Mouse (Mus musculus) embryonic facial prominence, embryonic 10.5 days (tissue): Measurements from ENCODE around the gene Daxx. TPM values are rescaled to one million over a fixed set of nuclear protein-coding genes. Genes with fewer than 3 reads are reported as not detected.
A peak's percentile ranks its signal among the peaks of the same experiment; 100 is the strongest.

Experiments
- DNase-seq: peaks from one replicate; pipeline ENCODE4 v3.0.0-alpha.2; 2017; ENCODE audit warnings: low spot score
- H3K27ac ChIP-seq: fragments of 300-500 bp; sonication (generic); replicated peaks from 2 replicates; pipeline ENCODE4 v1.5.1; 2016; ENCODE audit warnings: mild to moderate bottlenecking
- H3K27me3 ChIP-seq: fragments of 300-500 bp; sonication (generic); replicated peaks from 2 replicates; pipeline ENCODE4 v1.6.1; 2016; ENCODE audit warnings: low read depth, mild to moderate bottlenecking; ENCODE audit not compliant: poor library complexity, severe bottlenecking
- H3K36me3 ChIP-seq: fragments of 300-500 bp; sonication (generic); replicated peaks from 2 replicates; pipeline ENCODE4 v1.6.1; 2016; ENCODE audit warnings: mild to moderate bottlenecking, moderate library complexity
- H3K4me1 ChIP-seq: fragments of 300-500 bp; sonication (generic); 2 replicates; pipeline ENCODE4 v1.6.1; 2016
- H3K4me3 ChIP-seq: fragments of 300-500 bp; sonication (generic); 2 replicates; pipeline ENCODE4 v1.5.1; 2016; ENCODE audit warnings: mild to moderate bottlenecking, moderate library complexity
- H3K9me3 ChIP-seq: fragments of 300-500 bp; sonication (generic); 2 replicates; pipeline ENCODE4 v1.6.1; 2016; ENCODE audit warnings: mild to moderate bottlenecking
- WGBS: fragments of 180-500 bp; shearing (Covaris S2); methylation state at CpG from one replicate; pipeline ENCODE4 v1.1.7; 2016; 5-methylcytosine and 5-hydroxymethylcytosine counted together
- polyA plus RNA-seq: library from polyadenylated mRNA; unstranded; fragments of >200 nt; fragmentation: Nextera tagmentation; extraction: Ambion mirVana; gene quantifications from 2 replicates; pipeline ENCODE4 v1.2.1, GENCODE M21; 2016

Gene Daxx
- polyA plus RNA-seq, 1 experiment from 2014 or later: 80.0 TPM

DNA sequence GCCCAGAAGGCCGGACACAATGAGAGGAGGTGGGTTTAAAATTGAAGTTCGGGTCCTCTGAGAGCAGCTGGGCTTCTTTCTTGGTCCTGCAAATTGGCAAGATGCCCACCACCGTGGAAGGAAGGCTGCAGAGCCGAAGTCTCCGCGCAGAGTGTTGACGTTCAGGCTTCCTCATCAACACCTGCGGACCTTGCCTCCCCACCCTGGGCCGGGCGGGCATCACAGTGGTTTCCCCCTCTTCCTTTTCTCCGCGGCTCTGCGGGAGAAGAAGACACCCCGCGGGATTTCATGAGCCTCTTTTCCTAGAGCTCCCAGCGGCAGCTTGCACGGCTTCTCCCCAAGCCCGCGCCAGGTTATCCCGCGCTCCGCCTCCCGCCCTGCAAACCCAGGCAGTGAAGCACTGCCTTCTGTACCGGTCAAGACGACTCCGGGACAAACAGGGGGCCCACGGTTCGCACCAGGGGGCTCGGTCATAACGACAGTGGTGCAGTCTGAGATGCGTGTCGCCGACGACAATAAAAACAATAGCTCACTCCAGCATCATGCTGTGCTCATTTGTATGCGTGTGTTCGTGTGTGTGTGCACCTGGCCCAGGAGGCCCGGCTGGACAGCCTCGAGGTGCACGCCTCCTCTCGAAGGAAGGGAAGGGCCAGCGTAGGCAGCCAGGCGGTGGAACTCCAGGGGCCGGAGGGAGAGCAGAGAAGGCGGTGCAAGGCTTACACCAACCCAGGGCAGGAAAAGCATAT lies 710 bp upstream of the Daxx start:
- Histone ChIP-seq H3K27me3 (no peaks in the 10 kb centered on the region), H3K36me3 (peaks cover 33% of the 10 kb centered on the region), H3K9me3 (no peaks in the 10 kb centered on the region), H3K4me3 (peak overlapping the region; percentile 95), H3K4me1 (peaks cover 47% of the 10 kb centered on the region), H3K27ac (peak overlapping the region; percentile 93)
- WGBS: under 1% methylated on average over 44 of the region's 44 CpGs
- DNase-seq: peak; percentile 59

DNA sequence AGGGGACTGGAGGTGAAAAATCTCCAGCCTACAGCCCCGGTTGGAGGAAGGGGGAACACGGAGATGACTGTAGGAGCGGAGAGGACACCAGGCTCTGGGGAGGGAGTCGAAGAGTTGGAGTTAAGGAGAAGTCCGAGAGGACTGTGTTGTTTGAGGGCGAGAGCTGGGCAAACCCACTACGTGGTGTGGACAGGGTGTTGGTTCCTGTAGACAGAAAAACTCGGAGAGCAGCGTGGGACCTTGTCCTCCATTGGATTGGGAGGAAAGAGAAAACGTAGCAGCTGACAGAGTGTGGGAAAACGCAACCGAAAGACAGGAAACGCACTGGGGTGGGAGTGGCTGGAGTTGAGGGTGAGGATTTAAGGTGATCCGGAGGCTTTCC lies 646 bp downstream of the Daxx start:
- H3K4me1 ChIP-seq: peaks cover 52% of the 10 kb centered on the region
- H3K9me3 ChIP-seq: no peaks in the 10 kb centered on the region
- under 1% methylated on average over 14 of the region's 14 CpGs for WGBS
- DNase-seq: no peak
- peaks cover 46% of the 10 kb centered on the region for H3K36me3 ChIP-seq
- H3K27me3 ChIP-seq: no peaks in the 10 kb centered on the region
- peak overlapping the region; percentile 93 for H3K27ac ChIP-seq
- H3K4me3 ChIP-seq: peak overlapping the region; percentile 95

DNA sequence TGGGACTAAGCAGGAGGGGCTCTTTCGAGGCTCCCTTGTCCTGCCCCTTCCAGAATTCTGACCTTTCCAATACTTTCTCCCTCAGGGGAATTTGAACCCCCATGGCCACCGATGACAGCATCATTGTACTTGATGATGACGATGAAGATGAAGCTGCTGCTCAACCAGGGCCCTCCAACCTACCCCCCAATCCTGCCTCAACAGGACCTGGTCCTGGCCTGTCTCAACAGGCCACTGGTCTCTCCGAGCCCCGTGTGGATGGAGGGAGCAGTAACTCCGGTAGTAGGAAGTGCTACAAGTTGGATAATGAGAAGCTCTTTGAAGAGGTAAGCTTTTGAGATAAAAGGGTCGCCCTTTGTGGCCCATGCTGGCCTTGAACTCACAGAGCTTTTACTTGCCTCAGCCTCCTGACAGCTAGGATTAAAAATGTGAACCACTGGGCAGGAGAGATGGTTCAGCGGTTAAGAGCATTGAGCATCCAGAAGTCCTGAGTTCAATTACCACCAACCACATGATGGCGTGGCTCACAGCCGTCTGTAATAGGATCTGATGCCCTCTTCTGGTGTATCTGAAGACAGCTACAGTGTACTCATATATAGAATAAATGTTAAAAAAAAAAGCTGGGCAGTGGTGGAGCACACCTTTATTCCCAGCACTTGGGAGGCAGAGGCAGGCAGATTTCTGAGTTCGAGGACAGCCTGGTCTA lies 1.3 kb downstream of the Daxx start:
- 52% methylated on average over 11 of the region's 11 CpGs for WGBS
- DNase-seq: no peak
- peak overlapping the region; percentile 93 for H3K27ac ChIP-seq
- peaks cover 50% of the 10 kb centered on the region for H3K36me3 ChIP-seq
- no peaks in the 10 kb centered on the region for H3K27me3 ChIP-seq
- peaks cover 56% of the 10 kb centered on the region for H3K4me1 ChIP-seq
- H3K4me3 ChIP-seq: peak overlapping the region; percentile 95
- H3K9me3 ChIP-seq: no peaks in the 10 kb centered on the region

DNA sequence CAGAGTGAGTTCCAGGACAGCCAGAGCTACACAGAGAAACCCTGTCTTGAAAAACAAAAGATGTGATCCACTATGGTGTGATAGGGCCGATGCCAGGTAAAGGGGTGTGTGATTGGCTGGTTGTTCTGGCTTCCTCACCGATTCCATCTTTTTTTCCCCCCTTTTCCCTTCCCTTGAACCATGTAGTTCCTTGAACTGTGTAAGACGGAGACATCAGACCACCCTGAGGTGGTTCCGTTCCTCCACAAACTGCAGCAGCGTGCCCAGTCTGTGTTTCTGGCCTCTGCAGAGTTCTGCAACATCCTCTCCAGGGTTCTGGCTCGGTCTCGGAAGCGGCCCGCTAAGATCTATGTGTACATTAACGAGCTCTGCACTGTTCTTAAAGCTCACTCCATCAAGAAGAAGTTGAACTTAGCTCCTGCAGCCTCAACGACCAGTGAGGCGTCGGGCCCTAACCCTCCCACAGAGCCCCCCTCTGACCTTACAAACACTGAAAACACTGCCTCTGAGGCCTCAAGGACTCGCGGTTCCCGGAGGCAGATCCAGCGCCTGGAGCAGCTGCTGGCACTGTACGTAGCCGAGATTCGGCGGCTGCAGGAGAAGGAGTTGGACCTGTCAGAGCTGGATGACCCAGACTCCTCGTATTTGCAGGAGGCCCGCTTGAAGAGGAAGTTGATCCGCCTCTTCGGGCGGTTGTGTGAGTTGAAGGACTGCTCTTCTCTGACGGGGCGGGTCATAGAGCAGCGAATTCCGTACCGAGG lies 2.0 kb downstream of the Daxx start:
- H3K27me3 ChIP-seq: no peaks in the 10 kb centered on the region
- DNase-seq: no peak
- H3K4me3 ChIP-seq: peak overlapping the region; percentile 95
- H3K36me3 ChIP-seq: peaks cover 50% of the 10 kb centered on the region
- peaks cover 57% of the 10 kb centered on the region for H3K4me1 ChIP-seq
- WGBS: 93% methylated on average over 31 of the region's 31 CpGs
- H3K27ac ChIP-seq: no peak overlapping the region
- H3K9me3 ChIP-seq: no peaks in the 10 kb centered on the region

DNA sequence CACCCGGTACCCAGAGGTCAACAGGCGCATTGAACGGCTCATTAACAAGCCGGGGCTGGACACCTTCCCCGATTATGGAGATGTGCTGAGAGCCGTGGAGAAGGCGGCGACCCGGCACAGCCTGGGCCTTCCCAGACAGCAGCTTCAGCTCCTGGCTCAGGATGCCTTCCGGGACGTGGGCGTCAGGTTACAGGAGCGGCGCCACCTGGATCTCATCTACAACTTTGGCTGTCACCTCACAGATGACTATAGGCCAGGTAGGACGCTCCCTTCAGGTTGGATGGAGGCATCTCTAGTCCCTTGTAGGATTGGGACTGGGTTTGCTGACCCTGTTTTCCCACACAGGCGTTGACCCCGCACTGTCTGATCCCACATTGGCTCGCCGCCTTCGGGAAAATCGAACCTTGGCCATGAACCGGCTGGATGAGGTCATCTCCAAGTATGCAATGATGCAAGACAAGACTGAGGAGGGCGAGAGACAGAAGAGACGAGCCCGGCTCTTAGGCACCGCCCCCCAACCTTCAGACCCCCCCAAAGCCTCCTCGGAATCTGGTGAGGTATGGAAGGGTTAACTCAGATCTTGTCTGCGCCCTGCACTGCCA lies 2.7 kb downstream of the Daxx start:
- no peak overlapping the region for H3K27ac ChIP-seq
- H3K4me1 ChIP-seq: peaks cover 63% of the 10 kb centered on the region
- no peaks in the 10 kb centered on the region for H3K27me3 ChIP-seq
- DNase-seq: no peak
- WGBS: 91% methylated on average over 28 of the region's 28 CpGs
- H3K9me3 ChIP-seq: no peaks in the 10 kb centered on the region
- peak overlapping the region; percentile 95; the same call in 1 of the 2 replicates for H3K4me3 ChIP-seq
- peaks cover 52% of the 10 kb centered on the region for H3K36me3 ChIP-seq

DNA sequence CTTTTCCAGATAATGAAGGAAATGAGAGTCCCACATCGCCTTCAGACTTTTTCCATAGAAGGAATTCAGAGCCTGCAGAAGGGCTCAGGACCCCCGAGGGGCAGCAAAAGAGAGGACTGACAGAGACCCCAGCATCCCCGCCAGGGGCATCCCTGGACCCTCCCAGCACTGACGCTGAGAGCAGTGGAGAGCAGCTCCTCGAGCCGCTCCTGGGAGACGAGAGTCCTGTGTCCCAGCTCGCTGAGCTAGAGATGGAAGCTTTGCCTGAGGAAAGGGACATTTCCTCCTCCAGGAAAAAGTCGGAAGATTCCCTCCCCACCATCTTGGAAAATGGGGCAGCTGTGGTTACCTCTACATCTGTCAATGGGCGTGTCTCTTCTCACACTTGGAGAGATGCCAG lies 4.0 kb downstream of the Daxx start:
- H3K9me3 ChIP-seq: no peaks in the 10 kb centered on the region
- H3K4me1 ChIP-seq: peaks cover 70% of the 10 kb centered on the region
- H3K36me3 ChIP-seq: peaks cover 65% of the 10 kb centered on the region
- WGBS: 92% methylated on average over 10 of the region's 10 CpGs
- H3K4me3 ChIP-seq: peak overlapping the region; percentile 25; the same call in 1 of the 2 replicates
- no peak overlapping the region for H3K27ac ChIP-seq
- DNase-seq: no peak
- H3K27me3 ChIP-seq: peaks cover 6% of the 10 kb centered on the region; the same call in 1 of the 2 replicates

DNA sequence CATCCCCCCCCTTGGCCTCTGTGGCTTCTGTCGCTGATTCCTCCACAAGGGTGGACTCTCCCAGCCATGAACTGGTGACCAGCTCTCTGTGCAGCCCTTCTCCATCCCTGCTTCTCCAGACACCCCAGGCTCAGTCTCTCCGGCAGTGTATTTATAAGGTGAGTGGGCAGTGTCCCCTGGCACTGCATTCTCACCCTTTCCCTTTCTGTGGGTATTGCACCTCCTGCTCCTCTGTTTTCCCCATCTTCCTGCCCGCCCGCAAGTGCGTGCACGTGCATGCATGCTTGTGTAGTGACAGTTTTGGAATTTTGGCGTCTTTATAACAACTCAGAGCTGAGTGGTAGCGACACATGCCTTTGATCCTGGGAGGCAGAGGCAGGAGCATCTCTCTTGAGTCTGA lies 4.7 kb downstream of the Daxx start:
- no peak overlapping the region for H3K27ac ChIP-seq
- peaks cover 69% of the 10 kb centered on the region for H3K36me3 ChIP-seq
- H3K9me3 ChIP-seq: no peaks in the 10 kb centered on the region
- peak overlapping the region; percentile 73; the same call in 1 of the 2 replicates for H3K4me3 ChIP-seq
- 94% methylated on average over 8 of the region's 8 CpGs for WGBS
- peaks cover 70% of the 10 kb centered on the region for H3K4me1 ChIP-seq
- no peak for DNase-seq
- peaks cover 10% of the 10 kb centered on the region; the same call in 1 of the 2 replicates for H3K27me3 ChIP-seq

DNA sequence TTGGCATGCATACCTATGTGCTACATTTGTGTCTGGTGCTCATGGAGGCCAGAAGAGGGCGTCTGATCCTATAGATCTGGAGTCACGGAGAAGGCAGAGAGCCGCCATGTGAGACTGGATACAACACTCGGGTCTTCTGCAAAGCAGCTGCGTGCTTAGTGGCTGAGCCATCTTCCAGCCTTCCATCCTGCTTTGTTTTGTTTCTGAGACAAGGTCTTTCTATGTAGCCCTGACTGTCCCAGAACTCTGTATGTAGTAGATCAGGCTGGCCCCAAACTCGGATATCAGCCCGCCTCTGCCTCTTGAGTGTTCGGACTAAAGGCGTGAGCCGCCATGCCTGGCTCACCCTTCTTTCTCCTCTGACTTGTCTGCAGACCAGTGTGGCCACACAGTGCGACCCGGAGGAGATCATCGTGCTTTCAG lies 5.8 kb downstream of the Daxx start:
- Histone ChIP-seq H3K4me1 (peaks cover 76% of the 10 kb centered on the region), H3K36me3 (peaks cover 69% of the 10 kb centered on the region), H3K27me3 (peaks cover 10% of the 10 kb centered on the region; the same call in 1 of the 2 replicates), H3K4me3 (peak overlapping the region; percentile 73), H3K27ac (no peak overlapping the region), H3K9me3 (no peaks in the 10 kb centered on the region)
- whole genome bisulfite sequencing: 71% methylated on average over 13 of the region's 13 CpGs
- no peak for DNase-seq

DNA sequence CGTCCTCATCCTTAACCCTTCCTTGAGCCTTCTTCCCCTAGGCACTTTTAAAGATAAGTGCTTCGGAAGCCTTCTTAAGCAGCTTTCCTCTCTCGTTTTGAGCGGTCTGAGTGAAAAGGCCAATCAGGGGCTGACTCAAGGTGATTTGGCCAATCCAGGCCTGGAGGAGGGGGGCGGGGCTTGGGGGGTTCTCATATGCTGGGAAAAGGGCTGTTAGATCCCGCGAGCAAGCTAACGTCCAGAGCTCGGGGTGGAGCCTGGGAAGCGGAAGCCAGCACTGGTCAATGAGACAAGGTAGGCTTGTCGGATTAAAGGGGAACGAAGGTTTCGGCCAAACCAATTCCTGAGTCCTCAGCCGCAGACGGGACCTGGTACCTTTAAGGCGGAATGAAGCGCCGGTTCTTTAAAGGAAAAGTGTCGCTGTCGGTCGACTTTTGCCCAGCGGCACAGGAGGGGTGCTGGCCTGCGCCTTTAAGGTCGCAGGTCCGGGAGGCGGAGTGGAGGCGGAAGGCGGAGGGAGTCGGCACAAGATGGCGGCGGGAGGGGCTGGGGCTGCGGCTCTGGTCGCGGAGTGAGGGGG lies 6.5 kb downstream of the Daxx start, which contains the start of the genes Tapbp and Zbtb22:
Tapbp (plus strand) TSS at position 229 of the 580 bp plus-strand sequence.
Zbtb22 (plus strand) TSS at position 234 of the 580 bp plus-strand sequence.
- under 1% methylated on average over 34 of the region's 34 CpGs for WGBS
- Histone ChIP-seq H3K36me3 (peaks cover 64% of the 10 kb centered on the region), H3K27me3 (peaks cover 10% of the 10 kb centered on the region; the same call in 1 of the 2 replicates), H3K4me1 (peaks cover 76% of the 10 kb centered on the region), H3K9me3 (no peaks in the 10 kb centered on the region), H3K4me3 (peak within 1 kb of the TSS; percentile 73), H3K27ac (peak within 1 kb of the TSS; percentile 94)
- DNase-seq: peak; percentile 98

DNA sequence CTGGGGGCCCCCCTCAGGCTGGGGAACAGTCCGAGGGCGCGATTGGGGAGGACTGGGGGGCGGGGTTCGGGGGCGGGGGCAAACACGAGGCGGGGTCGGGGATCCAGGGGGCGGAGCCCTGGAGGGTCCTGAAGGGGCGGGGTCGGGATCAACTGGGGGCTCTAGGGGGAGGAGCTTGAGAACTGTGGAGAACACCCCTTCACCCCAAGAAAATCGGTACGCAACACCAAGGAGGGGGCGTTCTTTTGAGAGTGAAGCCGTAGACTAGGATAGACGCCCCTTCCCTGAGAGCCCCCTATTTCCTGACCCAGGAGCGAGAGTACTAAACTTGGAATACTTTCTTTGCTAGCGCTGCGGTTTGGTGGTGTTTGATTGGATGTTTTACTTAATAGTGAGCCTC lies 7.1 kb downstream of the Daxx start:
- DNase-seq: no peak
- Histone ChIP-seq H3K9me3 (no peaks in the 10 kb centered on the region), H3K4me1 (peaks cover 76% of the 10 kb centered on the region), H3K36me3 (peaks cover 59% of the 10 kb centered on the region), H3K27me3 (peaks cover 10% of the 10 kb centered on the region; the same call in 1 of the 2 replicates), H3K4me3 (peak overlapping the region; percentile 73), H3K27ac (peak overlapping the region; percentile 94)
- WGBS: under 1% methylated on average over 20 of the region's 20 CpGs

DNA sequence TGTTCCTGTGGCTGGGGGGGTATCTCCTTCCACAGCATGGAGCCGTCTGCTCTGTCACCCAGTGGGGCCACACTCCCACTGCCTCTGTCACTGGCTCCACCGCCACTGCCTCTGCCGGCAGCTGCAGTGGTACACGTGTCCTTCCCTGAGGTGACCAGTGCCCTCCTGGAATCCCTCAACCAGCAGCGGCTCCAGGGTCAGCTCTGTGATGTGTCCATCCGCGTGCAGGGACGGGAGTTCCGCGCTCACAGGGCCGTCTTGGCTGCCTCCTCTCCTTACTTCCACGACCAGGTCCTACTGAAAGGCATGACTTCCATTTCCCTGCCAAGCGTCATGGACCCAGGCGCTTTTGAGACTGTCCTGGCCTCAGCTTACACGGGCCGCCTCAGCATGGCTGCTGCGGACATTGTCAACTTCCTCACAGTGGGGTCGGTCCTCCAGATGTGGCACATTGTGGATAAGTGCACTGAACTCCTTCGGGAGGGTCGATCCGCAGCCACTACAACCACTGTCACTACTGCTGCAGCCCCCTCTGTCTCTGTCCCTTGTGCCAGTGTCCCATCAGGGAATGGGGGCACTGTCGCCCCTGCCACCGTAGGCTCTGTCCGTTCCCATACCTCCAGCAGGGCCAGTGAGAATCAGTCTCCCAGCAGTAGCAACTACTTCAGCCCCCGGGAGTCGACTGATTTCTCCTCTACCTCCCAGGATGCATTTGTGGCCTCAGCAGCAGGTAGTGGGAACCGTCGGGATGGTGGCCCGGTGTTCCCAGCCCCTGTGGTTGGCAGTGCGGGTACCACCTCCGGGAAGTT lies 7.8 kb downstream of the Daxx start:
- WGBS: 80% methylated on average over 31 of the region's 31 CpGs
- Histone ChIP-seq H3K27me3 (peaks cover 10% of the 10 kb centered on the region; the same call in 1 of the 2 replicates), H3K27ac (peak overlapping the region; percentile 36; the same call in 1 of the 2 replicates), H3K36me3 (peaks cover 51% of the 10 kb centered on the region), H3K4me3 (peak overlapping the region; percentile 73), H3K4me1 (peaks cover 70% of the 10 kb centered on the region), H3K9me3 (no peaks in the 10 kb centered on the region)
- peak; percentile 17 for DNase-seq
